Mouse (Mus musculus) 3134 (cell line): ENCODE measurements around the gene Acp4.
"Not testable (repeated sequence)": the region's sequence is repeated elsewhere in the genome, so short reads cannot be mapped to it uniquely, and the experiment has no call there.

Source experiments
- DNase-seq: peaks from one replicate; pipeline ENCODE4 v3.0.0-alpha.2; 2011; ENCODE audit warnings: low spot score; ENCODE audit not compliant: insufficient read length; ENCODE audit errors: extremely low read depth

The Acp4 gene

GRCm38 (mm10) chr7:44208307-44208706 is 48.9 kb downstream of the Acp4 start:
- no peak for DNase-seq

DNA sequence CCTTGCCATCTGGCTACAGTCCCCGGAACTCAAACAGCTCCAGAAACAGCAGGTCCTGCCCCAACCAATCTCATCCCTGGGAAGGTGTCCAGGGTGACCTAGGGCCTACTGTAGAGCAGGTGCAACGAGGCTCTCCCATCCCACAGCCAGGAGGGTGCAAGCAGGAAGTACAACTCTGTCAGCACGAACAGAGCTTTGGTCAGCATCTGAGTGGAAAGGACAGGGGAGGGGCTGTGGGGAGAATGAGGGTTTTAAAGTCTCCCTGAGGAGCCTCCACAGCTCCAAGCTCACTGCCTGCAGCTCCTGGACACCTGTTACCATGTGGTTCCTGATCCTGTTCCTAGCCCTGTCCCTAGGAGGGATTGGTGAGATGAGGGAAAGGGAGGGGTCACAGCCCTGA is 50.0 kb downstream of the Acp4 start, which contains the start of gene Klk1b4:
Gene Klk1b4, plus strand, starts transcription at position 301 of the 400 bp plus-strand sequence.
- DNase-seq = not testable (repeated sequence)
